Mouse (Mus musculus): ENCODE results near the gene Ppp1r9a.

DNA sequence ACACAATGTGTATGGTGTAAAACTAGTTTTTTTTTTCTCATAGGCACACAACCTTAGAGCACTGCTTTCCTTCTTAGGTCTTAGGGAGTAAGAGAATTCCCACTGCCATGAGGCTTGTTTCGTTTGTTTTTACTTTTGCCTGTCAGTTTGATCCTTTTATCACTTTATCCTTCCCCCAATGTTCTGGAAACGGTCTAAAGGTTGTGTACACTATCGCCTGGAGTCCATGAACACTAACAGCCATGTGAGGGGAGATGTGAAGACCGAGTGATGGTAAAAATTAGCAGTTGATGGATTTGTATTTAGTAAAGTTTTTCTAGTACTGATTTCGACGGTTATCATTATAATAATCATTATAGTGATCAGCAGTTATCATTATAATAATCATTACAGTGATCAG, 232.3 kb downstream of the Ppp1r9a start:
- TF ChIP-seq POLR2A (IDR thresholded peaks at IDR 0.05; ENCODE audit: extremely low read depth, insufficient read depth, low read length), result no peak
- TF ChIP-seq CTCF (IDR thresholded peaks at IDR 0.05; ENCODE audit: extremely low read depth, insufficient read depth, low read length), result no peak

Measured in cortical plate, adult 2 months (tissue).